Mouse (Mus musculus): ENCODE results near the gene Plxnd1. TPM values are rescaled to one million over a fixed set of nuclear protein-coding genes. Genes with fewer than 3 reads are reported as not detected.

The Plxnd1 gene
- polyA plus RNA-seq, 2 experiments from 2014 or later: 10.6 to 10.8 TPM

GRCm38 (mm10) chr6:115956418-115956921 is 38.3 kb downstream of the Plxnd1 start:
- ATAC-seq: no peak

- no peak for ATAC-seq
These were observed 39.1 kb downstream of the Plxnd1 start for GRCm38 (mm10) chr6:115955664-115956063.

- no peak for ATAC-seq
These were observed 39.6 kb downstream of the Plxnd1 start for GRCm38 (mm10) chr6:115955169-115955568.

- ATAC-seq: no peak
These were observed 40.2 kb downstream of the Plxnd1 start for GRCm38 (mm10) chr6:115954506-115955074.

DNA sequence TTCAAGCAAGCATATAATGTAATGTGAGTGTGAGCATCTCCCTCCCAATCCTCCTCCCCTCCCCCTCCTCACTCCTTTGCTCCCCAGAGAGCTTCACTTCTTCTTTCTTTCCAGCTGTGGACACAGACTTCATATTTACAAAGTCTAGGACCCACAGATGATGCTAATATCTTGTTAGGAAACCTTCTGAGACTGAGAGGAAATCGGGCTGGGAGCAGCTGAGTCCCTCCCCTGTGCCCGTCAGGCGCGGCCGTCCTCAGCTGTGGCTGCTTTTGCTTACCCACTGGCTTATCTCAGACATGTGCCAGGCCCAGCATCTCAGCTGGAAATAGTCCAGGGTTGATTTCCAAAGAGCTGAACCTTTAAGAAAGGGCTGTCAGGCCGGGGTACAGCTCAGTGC is 48.4 kb downstream of the Plxnd1 start:
- peak; percentile 21 for ATAC-seq

GRCm38 (mm10) chr6:115945633-115946032 is 49.2 kb downstream of the Plxnd1 start:
- ATAC-seq: peak; percentile 90

- ATAC-seq: no peak
These were observed 50.2 kb downstream of the Plxnd1 start, which contains the start of gene H1foo for GRCm38 (mm10) chr6:115944638-115945037. H1foo (plus strand) TSS chr6:115944938.

DNA sequence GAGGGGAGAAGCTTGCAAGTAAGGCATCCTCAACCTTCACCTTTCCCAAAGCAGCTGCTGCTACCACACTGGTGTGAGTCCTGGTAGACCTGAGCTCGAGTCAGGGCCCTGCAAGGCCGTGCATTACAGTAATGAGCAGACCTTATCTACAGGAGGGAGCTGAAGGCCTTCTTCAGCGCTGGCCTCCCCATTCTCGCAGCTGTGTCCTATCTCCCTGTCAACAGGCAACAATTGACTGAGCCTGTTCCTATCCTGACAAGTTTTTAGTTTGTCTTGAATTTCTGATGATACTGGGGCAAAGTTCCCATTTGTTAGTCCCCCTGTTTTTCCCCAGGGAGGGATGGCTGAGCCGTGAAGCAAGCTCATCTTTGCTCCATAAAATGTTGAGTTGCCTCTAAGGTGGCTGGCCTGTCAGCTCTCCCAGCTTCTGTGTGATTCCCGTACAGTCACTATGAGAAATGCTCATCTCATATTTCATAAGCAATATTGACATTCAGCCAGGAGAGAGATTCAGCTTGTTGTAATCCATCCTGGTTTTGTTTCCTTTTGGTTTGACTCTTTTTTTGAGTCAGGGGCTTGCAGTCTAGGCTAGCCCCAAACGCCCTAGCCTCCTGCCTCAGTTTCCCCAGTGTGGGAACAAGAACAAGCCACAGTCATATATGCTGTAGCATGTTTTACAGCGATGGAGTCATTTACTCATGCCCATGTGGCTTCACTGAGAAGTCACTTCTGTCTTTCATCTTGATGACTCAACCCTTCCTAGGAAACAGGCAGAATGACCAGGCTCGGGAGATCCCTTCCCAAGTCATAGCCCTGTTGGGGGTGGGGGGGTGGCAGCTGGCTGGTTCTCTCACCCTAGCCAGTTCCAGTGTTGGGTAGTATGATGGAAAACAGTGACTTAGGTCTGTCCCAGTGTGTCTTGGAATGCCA is 51.0 kb downstream of the Plxnd1 start:
- no peak for ATAC-seq

DNA sequence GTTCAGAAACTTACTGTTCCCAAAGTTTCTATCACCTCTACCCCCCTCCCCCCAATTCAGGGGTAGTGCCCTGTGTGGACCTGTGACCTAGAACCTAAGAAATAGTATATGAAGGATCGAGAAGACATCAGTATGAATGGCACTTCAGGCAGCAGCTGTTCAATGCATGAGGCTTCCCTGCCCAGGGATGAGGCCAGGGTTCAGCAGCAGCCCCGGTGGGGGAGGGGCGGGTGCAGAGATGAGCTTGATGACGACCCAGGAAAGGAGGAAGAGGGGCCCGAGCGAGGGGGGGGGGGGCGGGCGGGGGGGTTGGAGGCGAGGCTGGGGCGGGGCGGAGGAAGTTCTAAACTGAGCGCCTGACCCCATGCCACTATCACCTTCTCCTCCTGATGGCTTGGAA is 53.7 kb downstream of the Plxnd1 start:
- ATAC-seq: no peak

DNA sequence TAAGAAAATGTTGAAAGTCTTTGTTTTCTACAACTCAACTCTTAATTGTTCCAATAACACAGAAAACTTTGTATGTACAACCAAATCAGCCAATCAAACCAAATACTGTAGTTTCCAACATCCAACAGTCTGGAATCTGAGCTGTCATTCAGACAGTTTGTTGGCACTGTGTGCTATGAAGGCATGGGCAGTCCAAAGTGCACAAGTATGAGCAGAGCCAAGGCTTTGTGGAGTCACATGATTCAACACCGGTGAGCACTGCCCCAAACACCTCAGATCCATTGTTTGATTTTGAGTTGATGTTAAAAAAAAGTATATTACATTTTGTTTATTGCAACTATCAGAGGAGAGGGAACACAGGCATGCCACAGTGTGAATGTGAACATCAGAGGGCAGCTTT is 54.2 kb downstream of the Plxnd1 start:
- ATAC-seq: no peak

- ATAC-seq: no peak
These were observed 56.0 kb downstream of the Plxnd1 start for GRCm38 (mm10) chr6:115938798-115939197.

GRCm38 (mm10) chr6:115938011-115938410 is 56.8 kb downstream of the Plxnd1 start:
- no peak for ATAC-seq

- ATAC-seq: no peak
These were observed 59.3 kb downstream of the Plxnd1 start for GRCm38 (mm10) chr6:115935544-115935943.

DNA sequence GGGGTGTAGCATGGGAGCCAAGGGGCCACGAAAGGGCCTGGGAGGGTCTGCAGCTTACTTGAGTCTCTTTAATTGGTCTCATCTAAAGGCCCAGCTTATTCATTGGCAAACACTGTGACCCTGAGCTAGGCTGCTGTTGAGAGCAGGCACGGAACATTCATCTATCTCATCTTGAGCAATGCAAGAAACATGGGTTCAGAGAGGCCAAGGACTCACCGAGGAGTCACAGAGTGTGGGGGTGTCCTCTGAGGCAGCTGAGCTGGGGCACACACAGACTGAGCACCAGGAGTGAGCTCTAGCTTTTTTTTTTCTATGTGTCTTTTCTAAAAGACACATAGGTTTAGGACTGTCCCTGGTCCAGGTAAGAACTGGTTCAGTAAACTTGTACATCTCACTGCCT is 62.4 kb downstream of the Plxnd1 start:
- no peak for ATAC-seq

DNA sequence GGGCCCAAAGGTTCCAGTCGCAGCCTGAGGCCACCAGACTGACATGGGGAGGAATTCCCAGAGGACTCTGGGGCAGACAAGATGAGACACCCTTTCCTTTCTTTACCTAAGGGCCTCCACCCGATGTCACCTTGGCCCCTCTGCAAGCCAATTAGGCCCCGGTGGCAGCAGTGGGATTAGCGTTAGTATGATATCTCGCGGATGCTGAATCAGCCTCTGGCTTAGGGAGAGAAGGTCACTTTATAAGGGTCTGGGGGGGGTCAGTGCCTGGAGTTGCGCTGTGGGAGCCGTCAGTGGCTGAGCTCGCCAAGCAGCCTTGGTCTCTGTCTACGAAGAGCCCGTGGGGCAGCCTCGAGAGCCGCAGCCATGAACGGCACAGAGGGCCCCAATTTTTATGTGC is 63.2 kb downstream of the Plxnd1 start, which contains the start of gene Rho:
Gene Rho, plus strand, starts transcription at position 110 of the 400 bp plus-strand sequence.
- ATAC-seq: no peak

GRCm38 (mm10) chr6:115930018-115930417 is 64.8 kb downstream of the Plxnd1 start:
- ATAC-seq: no peak

DNA sequence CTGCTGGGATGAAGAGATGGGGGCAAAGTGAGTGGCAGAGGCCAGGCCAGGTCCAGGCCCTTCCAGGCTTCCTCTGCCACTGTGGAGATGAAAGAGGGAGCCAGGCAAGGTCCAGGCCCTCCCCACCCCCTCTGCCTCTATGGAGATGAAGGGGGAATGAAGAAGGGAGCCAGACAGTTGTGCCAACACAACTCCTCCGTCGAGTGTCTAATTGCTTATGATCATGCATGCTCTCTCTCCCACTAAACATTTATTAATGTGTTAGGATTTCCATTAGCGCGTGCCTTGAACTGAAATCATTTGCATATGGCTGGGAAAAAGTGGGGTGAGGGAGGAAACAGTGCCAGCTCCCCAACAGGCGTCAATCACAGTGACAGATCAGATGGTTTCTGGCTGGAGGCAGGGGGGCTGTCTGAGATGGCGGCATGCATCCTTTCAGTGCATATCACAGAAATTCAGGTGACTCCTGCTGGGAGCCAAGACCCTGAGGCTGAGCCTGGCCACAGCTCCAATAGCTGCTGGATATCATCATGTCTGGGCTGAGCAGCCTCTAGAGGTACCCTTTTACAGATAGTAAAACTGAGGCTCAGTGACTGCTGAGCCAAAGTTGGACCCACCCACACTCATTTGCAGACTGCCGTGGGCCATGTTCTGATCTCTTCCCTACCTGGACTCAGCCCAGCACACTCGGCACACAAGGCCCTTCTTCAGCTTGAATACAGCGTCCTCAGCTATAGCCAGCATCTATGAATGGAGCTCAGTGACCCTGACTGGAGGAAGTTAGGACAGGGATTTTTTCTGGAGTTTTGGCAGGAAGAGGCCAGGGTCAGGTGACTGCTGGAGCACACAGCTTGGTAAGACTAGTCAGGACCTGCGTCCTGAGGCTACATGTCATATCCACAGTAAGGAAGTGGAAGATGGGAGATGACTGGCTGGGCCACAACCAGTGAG is 67.2 kb downstream of the Plxnd1 start:
- no peak for ATAC-seq

DNA sequence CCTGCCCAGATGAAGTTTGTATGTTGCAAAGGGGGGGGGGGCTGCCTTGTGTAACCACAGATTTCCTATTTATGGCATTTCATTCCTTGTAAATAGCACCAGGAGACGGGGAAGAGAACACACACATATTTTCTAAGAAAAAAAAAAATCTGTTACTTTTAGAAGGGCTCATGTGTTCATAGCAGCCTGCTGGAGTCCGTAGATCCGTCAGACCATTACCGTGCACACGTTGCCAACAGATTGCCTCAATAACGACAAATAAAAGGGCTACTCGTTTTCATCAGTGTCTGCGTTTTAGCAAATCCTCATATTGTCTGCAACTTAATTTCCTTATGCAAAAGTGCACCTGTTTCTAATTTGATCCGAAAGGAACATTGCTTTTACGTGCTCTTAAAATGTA is 68.4 kb downstream of the Plxnd1 start:
- no peak for ATAC-seq

DNA sequence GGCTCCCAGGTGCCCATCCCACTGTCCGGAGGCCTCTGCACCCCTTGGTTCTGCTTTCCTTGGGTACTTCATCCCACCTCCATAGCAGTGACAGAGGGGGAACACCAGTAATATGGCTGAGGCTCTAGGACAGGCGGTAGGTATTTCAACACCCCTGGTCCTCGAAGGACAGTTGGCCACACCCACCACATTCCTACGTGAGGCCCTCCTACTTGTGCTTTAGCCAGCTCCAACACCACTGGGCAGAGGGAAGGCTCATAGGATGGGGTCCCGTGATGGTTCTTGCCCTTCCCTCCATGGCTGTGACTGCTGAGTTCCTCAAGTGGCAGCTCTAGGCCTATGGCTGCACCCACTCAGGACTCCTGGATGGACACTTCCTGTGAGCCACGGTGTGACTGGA is 70.0 kb downstream of the Plxnd1 start:
- no peak for ATAC-seq

GRCm38 (mm10) chr6:115919876-115920275 is 74.9 kb downstream of the Plxnd1 start:
- no peak for ATAC-seq

- no peak for ATAC-seq
These were observed 76.2 kb downstream of the Plxnd1 start for GRCm38 (mm10) chr6:115918615-115919014.

DNA sequence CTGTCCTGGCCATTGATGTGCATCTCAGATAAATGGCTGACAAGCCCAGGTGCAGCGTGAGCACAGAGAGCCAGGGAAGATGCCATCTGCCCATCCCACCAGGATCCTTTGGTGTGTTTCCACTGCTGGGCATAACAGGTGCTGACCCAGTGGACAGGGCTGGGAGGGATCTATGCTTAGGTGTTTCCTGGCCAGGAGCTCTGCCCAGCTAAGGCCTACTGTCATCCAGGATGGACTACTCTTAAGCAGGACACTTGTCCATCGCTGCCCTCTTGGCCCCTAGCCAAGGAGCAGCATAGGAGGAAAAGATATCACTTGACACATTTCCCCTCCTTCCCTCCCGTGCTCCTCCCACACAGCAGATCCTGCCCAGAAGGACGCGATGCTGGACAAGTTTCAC is 78.2 kb downstream of the Plxnd1 start:
- ATAC-seq: no peak

All from activated CD4-positive, CD25-positive, alpha-beta regulatory T cell, adult 4 months (primary cell).